Comparison of ENCODE assay signal across 9 mouse cellular contexts in the genomic region with DNA sequence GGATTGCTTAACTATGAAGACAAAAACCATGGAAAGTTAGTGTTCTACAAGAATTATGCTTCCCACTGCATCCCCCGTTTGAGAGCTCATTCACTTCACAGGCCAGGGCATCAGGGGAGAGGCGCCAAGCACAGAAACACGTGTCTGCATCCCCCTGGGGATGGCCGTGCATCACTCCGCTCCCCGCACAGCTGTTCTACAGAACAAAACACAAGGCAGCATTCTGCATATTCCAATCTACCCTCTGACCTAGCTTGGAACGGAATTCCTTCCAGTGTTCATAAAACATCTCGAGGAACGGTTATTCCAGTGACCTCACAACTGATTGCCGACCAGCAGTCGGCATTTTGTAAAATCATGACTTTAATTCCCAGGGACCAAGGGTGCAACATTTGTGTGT.
DNase-seq lines count a peak whose midpoint lies in the region; ATAC-seq and TF ChIP-seq lines count a peak whose summit lies in the region.
"Had no signal": no experiment of that assay in that cellular context is flagged by ENCODE, and none has a peak within 500 bp of the region (broad histone marks: within the 10 kb centered on the region; RNA-seq: fewer than 3 reads in every experiment).

No protein-coding gene starts in this region.

- 48% methylated on average over 11 of the region's 11 CpGs for WGBS in midbrain, embryonic 14.5 days
- WGBS in midbrain, embryonic 11.5 days = 74% methylated on average over 11 of the region's 11 CpGs
- WGBS in liver, embryonic 15.5 days (ENCODE audit: insufficient replicate concordance) = 78% methylated on average over 11 of the region's 11 CpGs
- WGBS in stomach, postnatal 0 days = 37% methylated on average over 11 of the region's 11 CpGs

- H3K27ac ChIP-seq in midbrain, embryonic 14.5 days (replicated peaks; ENCODE audit: low read depth, low read length) = no peak overlapping the region
- no peak overlapping the region for H3K27ac ChIP-seq in midbrain, embryonic 11.5 days (ENCODE audit: low read depth, low read length)
- no peak overlapping the region for H3K27ac ChIP-seq in liver, embryonic 15.5 days (replicated peaks)
- peak overlapping the region; percentile 53; the same call in 1 of the 2 replicates for H3K27ac ChIP-seq in stomach, postnatal 0 days (replicated peaks)
- H3K27ac ChIP-seq: heart, adult 2 months had no signal

- no peak overlapping the region for H3K4me2 ChIP-seq in midbrain, embryonic 14.5 days (ENCODE audit: low read length)
- H3K4me2 ChIP-seq in midbrain, embryonic 11.5 days = no peak overlapping the region
- H3K4me2 ChIP-seq in liver, embryonic 15.5 days = peak overlapping the region; percentile 37; the same call in 1 of the 2 replicates
- no peak overlapping the region for H3K4me2 ChIP-seq in stomach, postnatal 0 days (replicated peaks; ENCODE audit: low read depth)

- no peak overlapping the region for H3K9ac ChIP-seq in midbrain, embryonic 14.5 days (replicated peaks; ENCODE audit: low read length)
- no peak overlapping the region for H3K9ac ChIP-seq in midbrain, embryonic 11.5 days (ENCODE audit: low read length)
- no peak overlapping the region for H3K9ac ChIP-seq in liver, embryonic 15.5 days
- H3K9ac ChIP-seq in stomach, postnatal 0 days (ENCODE audit: low read length) = no peak overlapping the region

- H3K27me3 ChIP-seq in midbrain, embryonic 14.5 days (ENCODE audit: control insufficient read depth, insufficient read depth, low read length) = no peaks in the 10 kb centered on the region
- H3K27me3 ChIP-seq in midbrain, embryonic 11.5 days (ENCODE audit: control insufficient read depth, insufficient read depth, low read length) = peaks cover 6% of the 10 kb centered on the region
- peaks cover 9% of the 10 kb centered on the region; the same call in 1 of the 2 replicates for H3K27me3 ChIP-seq in liver, embryonic 15.5 days
- no peaks in the 10 kb centered on the region for H3K27me3 ChIP-seq in stomach, postnatal 0 days (ENCODE audit: control insufficient read depth, insufficient read depth, low read length)

- TF ChIP-seq CTCF in stomach, postnatal 0 days (IDR thresholded peaks at IDR 0.05; ENCODE audit: low read depth) = no peak

- no peak for TF ChIP-seq EP300 in stomach, postnatal 0 days (optimal IDR thresholded peaks at IDR 0.05)

- H3K9me3 ChIP-seq in midbrain, embryonic 14.5 days (ENCODE audit: control insufficient read depth, low read length) = no peaks in the 10 kb centered on the region
- no peaks in the 10 kb centered on the region for H3K9me3 ChIP-seq in midbrain, embryonic 11.5 days (ENCODE audit: control insufficient read depth, low read length)
- no peaks in the 10 kb centered on the region for H3K9me3 ChIP-seq in liver, embryonic 15.5 days (replicated peaks)
- H3K9me3 ChIP-seq in stomach, postnatal 0 days (ENCODE audit: control insufficient read depth, low read length) = no peaks in the 10 kb centered on the region

- peaks cover 10% of the 10 kb centered on the region for H3K4me1 ChIP-seq in midbrain, embryonic 14.5 days (ENCODE audit: control insufficient read depth, insufficient read depth, low read length)
- H3K4me1 ChIP-seq in midbrain, embryonic 11.5 days (ENCODE audit: control insufficient read depth, insufficient read depth, low read length) = peaks cover 25% of the 10 kb centered on the region
- H3K4me1 ChIP-seq in liver, embryonic 15.5 days (replicated peaks) = peaks cover 46% of the 10 kb centered on the region
- H3K4me1 ChIP-seq in stomach, postnatal 0 days (replicated peaks; ENCODE audit: control insufficient read depth, insufficient read depth) = no peaks in the 10 kb centered on the region

- no peak overlapping the region for H3K4me3 ChIP-seq in midbrain, embryonic 14.5 days (replicated peaks; ENCODE audit: low read depth, low read length)
- no peak overlapping the region for H3K4me3 ChIP-seq in midbrain, embryonic 11.5 days (ENCODE audit: low read depth, low read length)
- no peak overlapping the region for H3K4me3 ChIP-seq in liver, embryonic 15.5 days (replicated peaks)
- H3K4me3 ChIP-seq in stomach, postnatal 0 days (ENCODE audit: low read depth, low read length) = no peak overlapping the region
- H3K4me3 ChIP-seq: heart, adult 2 months had no signal

- ATAC-seq in midbrain, embryonic 14.5 days (ENCODE audit: low FRiP score, low TSS enrichment) = no peak
- ATAC-seq in midbrain, embryonic 11.5 days (ENCODE audit: low FRiP score) = no peak
- ATAC-seq in liver, embryonic 15.5 days (ENCODE audit: insufficient read depth) = no peak
- peak; percentile 47; the same call in 1 of the 2 replicates for ATAC-seq in stomach, postnatal 0 days (ENCODE audit: low FRiP score, low TSS enrichment)
- ATAC-seq in CD4-positive, CD25-positive, alpha-beta regulatory T cell, adult 4 months = no peak

- intact Hi-C loops in heart, postnatal 25 days (cut with DNase I) = loop anchor here (5.0 kb wide), 1 partner anchor 241 kb away; a partner anchor contains a TSS
- intact Hi-C loops in left cerebral cortex, postnatal 25 days (cut with DNase I) = loop anchor here (5.0 kb wide), 1 partner anchor 241 kb away; a partner anchor contains a TSS

- no peaks in the 10 kb centered on the region for H3K36me3 ChIP-seq in midbrain, embryonic 14.5 days (ENCODE audit: control insufficient read depth, insufficient read depth, low read length)
- no peaks in the 10 kb centered on the region for H3K36me3 ChIP-seq in midbrain, embryonic 11.5 days (ENCODE audit: control insufficient read depth, insufficient read depth, low read length)
- no peaks in the 10 kb centered on the region for H3K36me3 ChIP-seq in liver, embryonic 15.5 days (replicated peaks)
- no peaks in the 10 kb centered on the region for H3K36me3 ChIP-seq in stomach, postnatal 0 days (ENCODE audit: control insufficient read depth, insufficient read depth, low read length)

- peak; percentile 56 for DNase-seq in midbrain, embryonic 14.5 days
- DNase-seq in midbrain, embryonic 11.5 days (ENCODE audit: low spot score, missing footprints) = no peak
- peak; percentile 12 for DNase-seq in heart, postnatal 25 days (ENCODE audit: low spot score)
- no peak for DNase-seq in stomach, postnatal 0 days (ENCODE audit: low spot score)
- no peak for DNase-seq in B cell, adult 2 months
- no peak for DNase-seq in left cerebral cortex, postnatal 25 days (ENCODE audit: low spot score in 2 of 2)

Comparison
In these comparisons a context has a peak if more than half of its experiments do, and no peak if none do; other contexts are left out.
1. DNase-seq: peak in midbrain, embryonic 14.5 days (single experiment) and heart, postnatal 25 days (single experiment); none in midbrain, embryonic 11.5 days (single experiment), stomach, postnatal 0 days (single experiment), B cell, adult 2 months (0 of 2) and left cerebral cortex, postnatal 25 days (0 of 2).